Mouse (Mus musculus) MEL (cell line): ENCODE measurements around the gene Myo1a.

Experiments used
- CHD1 ChIP-seq: IDR thresholded peaks from 2 replicates; pipeline ENCODE4 v1.6.1; 2012; ENCODE audit warnings: low read depth, mild to moderate bottlenecking, inconsistent platforms, low read length, improper control_type of control experiment
- CHD2 ChIP-seq: IDR thresholded peaks from 2 replicates; pipeline ENCODE4 v1.6.1; 2011; ENCODE audit warnings: low read length, improper control_type of control experiment
- CTCF ChIP-seq, 3 experiments: IDR thresholded peaks in 2 of 3; conservative IDR thresholded peaks in 1 of 3; 2 replicates each; pipeline ENCODE4 v1.5.1; 2011 to 2012; ENCODE audit warnings: low read length in 3 of 3, low read depth in 2 of 3, mild to moderate bottlenecking in 2 of 3, improper control_type of control experiment in 1 of 3, inconsistent platforms in 1 of 3, mixed read lengths in 1 of 3, moderate library complexity in 1 of 3; ENCODE audit not compliant: control insufficient read depth in 1 of 3, insufficient read depth in 1 of 3, poor library complexity in 1 of 3, severe bottlenecking in 1 of 3
- ELF1 ChIP-seq: IDR thresholded peaks from 2 replicates; pipeline ENCODE4 v1.6.1; 2014; ENCODE audit warnings: low read depth, mild to moderate bottlenecking, inconsistent platforms, low read length, improper control_type of control experiment, moderate library complexity
- EP300 ChIP-seq, 2 experiments: IDR thresholded peaks; 2 replicates each; pipeline ENCODE4 v1.6.1; 2011; ENCODE audit warnings: improper control_type of control experiment in 2 of 2, low read length in 2 of 2, low read depth in 1 of 2, mild to moderate bottlenecking in 1 of 2
- GATA1 ChIP-seq: IDR thresholded peaks from 2 replicates; pipeline ENCODE4 v1.6.1; 2011; ENCODE audit warnings: low read depth, low read length, improper control_type of control experiment
- KAT2A ChIP-seq: conservative IDR thresholded peaks from 2 replicates; pipeline ENCODE4 v1.6.1; 2012; ENCODE audit warnings: low read depth, low read length, improper control_type of control experiment, inconsistent platforms
- POLR2A ChIP-seq, 2 experiments: IDR thresholded peaks; 2 replicates each; pipeline ENCODE4 v1.6.1; 2011 to 2012; ENCODE audit warnings: low read length in 2 of 2, mild to moderate bottlenecking in 2 of 2, control low read depth in 1 of 2, improper control_type of control experiment in 1 of 2, low read depth in 1 of 2, moderate library complexity in 1 of 2; ENCODE audit not compliant: control insufficient read depth in 1 of 2, insufficient read depth in 1 of 2, poor library complexity in 1 of 2
- POLR2AphosphoS5 ChIP-seq: IDR thresholded peaks from 2 replicates; pipeline ENCODE4 v1.6.1; 2012; ENCODE audit warnings: low read depth, borderline replicate concordance, mild to moderate bottlenecking, inconsistent platforms, low read length, moderate library complexity, mixed read lengths
- TAL1 ChIP-seq: IDR thresholded peaks from 2 replicates; pipeline ENCODE4 v1.6.1; 2012; ENCODE audit warnings: mild to moderate bottlenecking, inconsistent platforms, low read length, moderate library complexity, mixed read lengths
- USF1 ChIP-seq: IDR thresholded peaks from 2 replicates; pipeline ENCODE4 v1.6.1; 2014; ENCODE audit warnings: low read depth, mild to moderate bottlenecking, inconsistent platforms, low read length, improper control_type of control experiment, moderate library complexity
- ZKSCAN1 ChIP-seq: IDR thresholded peaks from 2 replicates; pipeline ENCODE4 v1.6.1; 2012; ENCODE audit warnings: low read depth, mild to moderate bottlenecking, inconsistent platforms, low read length, improper control_type of control experiment, moderate library complexity

GRCm38 (mm10) chr10:127724178-127724577 lies 19.2 kb downstream of the Myo1a start, which contains the start of gene Tac2:
- TF ChIP-seq ELF1 (no peak), POLR2A (IDR thresholded peaks at IDR 0.05; ENCODE audit: control insufficient read depth in 1 of 2, insufficient read depth in 1 of 2, low read depth in 1 of 2, low read length in 2 of 2, poor library complexity in 1 of 2) (no peak), USF1 (no peak), GATA1 (no peak), CTCF (IDR thresholded peaks at IDR 0.05 in 2 of 3, conservative IDR thresholded peaks at IDR 0.05 in 1 of 3; ENCODE audit: control insufficient read depth in 1 of 3, insufficient read depth in 1 of 3, low read depth in 2 of 3, low read length in 3 of 3, poor library complexity in 1 of 3, severe bottlenecking in 1 of 3) (no peak), CHD1 (no peak), EP300 (IDR thresholded peaks at IDR 0.05; ENCODE audit: low read depth in 1 of 2, low read length in 2 of 2) (no peak), TAL1 (no peak), CHD2 (no peak), POLR2AphosphoS5 (no peak), ZKSCAN1 (no peak), KAT2A (no peak)
